Mouse (Mus musculus): ENCODE results near the gene Tmprss9.

Tmprss9 gene

GRCm38 (mm10) chr10:80915260-80915659 is 43.6 kb downstream of the Tmprss9 start:
- DNase-seq (ENCODE audit: low spot score) = no peak

GRCm38 (mm10) chr10:80915736-80916135 is 44.1 kb downstream of the Tmprss9 start:
- DNase-seq (ENCODE audit: low spot score) = no peak

GRCm38 (mm10) chr10:80917336-80917778 is 45.7 kb downstream of the Tmprss9 start:
- no peak for DNase-seq (ENCODE audit: low spot score)

GRCm38 (mm10) chr10:80917779-80918434 is 46.3 kb downstream of the Tmprss9 start, which contains the start of gene Lmnb2:
Gene Lmnb2 (minus strand): TSS chr10:80918245.
- DNase-seq (ENCODE audit: low spot score) = peak; percentile 68

GRCm38 (mm10) chr10:80921923-80922322 is 50.3 kb downstream of the Tmprss9 start:
- DNase-seq (ENCODE audit: low spot score) = no peak

- no peak for DNase-seq (ENCODE audit: low spot score)
Measured at GRCm38 (mm10) chr10:80925472-80925871, 53.8 kb downstream of the Tmprss9 start.

GRCm38 (mm10) chr10:80928586-80929298 is 57.1 kb downstream of the Tmprss9 start:
- peak; percentile 86 for DNase-seq (ENCODE audit: low spot score)

- peak; percentile 97 for DNase-seq (ENCODE audit: low spot score)
Measured at GRCm38 (mm10) chr10:80929299-80930226, 57.9 kb downstream of the Tmprss9 start, which contains the start of gene Gadd45b. Gene Gadd45b (plus strand): TSS chr10:80930073.

- no peak for DNase-seq (ENCODE audit: low spot score)
Measured at GRCm38 (mm10) chr10:80930361-80931152, 58.9 kb downstream of the Tmprss9 start.

GRCm38 (mm10) chr10:80931153-80931671 is 59.6 kb downstream of the Tmprss9 start:
- no peak for DNase-seq (ENCODE audit: low spot score)

- no peak for DNase-seq (ENCODE audit: low spot score)
Measured at GRCm38 (mm10) chr10:80931695-80932094, 60.0 kb downstream of the Tmprss9 start.

GRCm38 (mm10) chr10:80932206-80932605 is 60.6 kb downstream of the Tmprss9 start:
- DNase-seq (ENCODE audit: low spot score) = no peak

- DNase-seq (ENCODE audit: low spot score) = no peak
Measured at GRCm38 (mm10) chr10:80932700-80933420, 61.2 kb downstream of the Tmprss9 start.

GRCm38 (mm10) chr10:80933421-80933979 is 61.9 kb downstream of the Tmprss9 start:
- DNase-seq (ENCODE audit: low spot score) = no peak

- no peak for DNase-seq (ENCODE audit: low spot score)
Measured at GRCm38 (mm10) chr10:80934136-80934985, 62.7 kb downstream of the Tmprss9 start.

- DNase-seq (ENCODE audit: low spot score) = no peak
Measured at GRCm38 (mm10) chr10:80935241-80935640, 63.6 kb downstream of the Tmprss9 start.

- no peak for DNase-seq (ENCODE audit: low spot score)
Measured at GRCm38 (mm10) chr10:80935698-80936097, 64.0 kb downstream of the Tmprss9 start.

GRCm38 (mm10) chr10:80936135-80936809 is 64.6 kb downstream of the Tmprss9 start:
- peak; percentile 67 for DNase-seq (ENCODE audit: low spot score)

GRCm38 (mm10) chr10:80936810-80937164 is 65.1 kb downstream of the Tmprss9 start:
- DNase-seq (ENCODE audit: low spot score) = no peak
